Mouse (Mus musculus) liver, adult 2 months (tissue): ENCODE measurements at regions not wholly inside any gene's neighbourhood (a gene's known extent, or its start where the extent isn't known, plus 50 kb on each side); places are given as distances from the start of the nearest gene placed in this dataset.

ENCODE experiments used
- DNase-seq: peaks from one replicate; pipeline ENCODE4 v3.0.0-alpha.2; 2011; ENCODE audit warnings: low read depth, low spot score; ENCODE audit errors: extremely low read depth
- H3K27ac ChIP-seq: fragments of 200-500 bp; replicated peaks from 2 replicates; pipeline ENCODE4 v1.5.1; 2012; ENCODE audit warnings: low read depth, mild to moderate bottlenecking, control low read depth, inconsistent platforms, low read length; ENCODE audit not compliant: insufficient read depth
- H3K27me3 ChIP-seq: fragments of 200-500 bp; 2 replicates; pipeline ENCODE4 v1.6.1; 2012; ENCODE audit warnings: mild to moderate bottlenecking, moderate library complexity, low read length, inconsistent platforms; ENCODE audit not compliant: control insufficient read depth, insufficient read depth
- H3K36me3 ChIP-seq: fragments of 200-500 bp; 2 replicates; pipeline ENCODE4 v1.6.1; 2012; ENCODE audit warnings: low read length, inconsistent platforms; ENCODE audit not compliant: control insufficient read depth, insufficient read depth
- H3K4me1 ChIP-seq: fragments of 200-500 bp; 2 replicates; pipeline ENCODE4 v1.6.1; 2011; ENCODE audit warnings: low read length; ENCODE audit not compliant: control insufficient read depth, insufficient read depth
- H3K4me3 ChIP-seq: fragments of 200-500 bp; 2 replicates; pipeline ENCODE4 v1.5.1; 2011; ENCODE audit warnings: low read depth, mild to moderate bottlenecking, control low read depth, low read length, moderate library complexity; ENCODE audit not compliant: insufficient read depth
- H3K79me2 ChIP-seq: fragments of 200-500 bp; 2 replicates; pipeline ENCODE4 v1.6.1; 2012; ENCODE audit warnings: inconsistent platforms, mild to moderate bottlenecking, low read length, moderate library complexity; ENCODE audit not compliant: control insufficient read depth, insufficient read depth
- H3K9ac ChIP-seq: fragments of 200-500 bp; 2 replicates; pipeline ENCODE4 v1.6.1; 2012; ENCODE audit warnings: low read depth, mild to moderate bottlenecking, control low read depth, inconsistent platforms, low read length
- CTCF ChIP-seq: fragments of 200-500 bp; IDR thresholded peaks from 2 replicates; pipeline ENCODE4 v1.5.1; 2011; ENCODE audit warnings: low read depth, low read length, control low read depth
- POLR2A ChIP-seq: fragments of 200-500 bp; IDR thresholded peaks from 2 replicates; pipeline ENCODE4 v1.6.1; 2011; ENCODE audit warnings: low read length, control low read depth; ENCODE audit not compliant: insufficient read depth; ENCODE audit errors: extremely low read depth
- WGBS: fragments of 180-500 bp; shearing (Covaris S2); methylation state at CpG from one replicate; pipeline ENCODE4 v1.1.7; 2018; 5-methylcytosine and 5-hydroxymethylcytosine counted together

DNA sequence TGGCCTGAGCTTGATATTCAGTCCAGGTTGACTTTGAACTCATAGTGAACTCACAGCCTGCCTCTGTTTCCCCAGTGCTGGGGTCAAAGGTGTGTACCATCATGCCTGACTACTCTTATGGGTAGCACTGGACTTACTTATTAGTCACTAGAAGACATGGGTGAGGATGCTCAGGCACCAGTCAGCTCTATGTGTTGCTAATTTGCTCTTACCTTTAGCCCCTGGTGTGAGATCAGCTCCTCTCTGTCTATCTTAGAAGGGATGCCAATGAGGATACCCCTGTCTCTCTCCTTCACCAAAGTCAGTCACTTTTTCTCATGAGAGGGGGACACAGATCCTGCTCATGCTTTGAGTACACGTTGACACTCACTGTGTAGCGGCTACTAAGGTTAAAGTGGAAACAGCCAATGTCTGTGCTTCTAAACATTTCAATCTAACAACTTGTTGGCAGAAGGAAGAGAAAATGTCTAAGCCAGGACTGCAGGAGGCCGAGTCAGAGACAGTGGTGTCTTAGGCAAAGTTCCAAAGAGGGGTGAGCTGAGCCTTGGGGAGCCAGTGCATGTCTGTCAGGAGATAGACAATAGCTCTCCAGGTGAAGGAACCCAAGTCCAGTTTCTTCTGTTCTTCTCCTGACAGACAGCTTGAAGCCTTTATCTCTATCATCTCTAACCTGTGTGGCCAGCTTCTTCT, 78.2 kb upstream of the Mkln1 start:
- H3K4me3 ChIP-seq: no peak overlapping the region
- H3K4me1 ChIP-seq: peaks cover 41% of the 10 kb centered on the region
- no peaks in the 10 kb centered on the region for H3K36me3 ChIP-seq
- WGBS: 29% methylated on average over 3 of the region's 3 CpGs
- H3K79me2 ChIP-seq: no peaks in the 10 kb centered on the region; the same call in 1 of the 2 replicates
- no peak for TF ChIP-seq POLR2A
- no peak for TF ChIP-seq CTCF
- no peak overlapping the region for H3K9ac ChIP-seq
- H3K27ac ChIP-seq: peak overlapping the region; percentile 95
- peak; percentile 25 for DNase-seq
- H3K27me3 ChIP-seq: no peaks in the 10 kb centered on the region

GRCm38 (mm10) chr6:31321066-31321846, 77.3 kb upstream of the Mkln1 start:
- peak overlapping the region; percentile 31 for H3K9ac ChIP-seq
- WGBS: 12% methylated on average over 7 of the region's 7 CpGs
- peak; percentile 86 for DNase-seq

GRCm38 (mm10) chr6:31321902-31322301, 76.6 kb upstream of the Mkln1 start:
- H3K27me3 ChIP-seq: no peaks in the 10 kb centered on the region
- H3K36me3 ChIP-seq: no peaks in the 10 kb centered on the region
- peaks cover 39% of the 10 kb centered on the region for H3K4me1 ChIP-seq
- H3K27ac ChIP-seq: peak overlapping the region; percentile 48
- peak; percentile 94 for DNase-seq
- no peak overlapping the region for H3K4me3 ChIP-seq
- TF ChIP-seq CTCF: 0 out of 2 replicates have a peak, but pooled peaks have one; percentile 10
- no peak for TF ChIP-seq POLR2A
- peak overlapping the region; percentile 14; the same call in 1 of the 2 replicates for H3K9ac ChIP-seq
- WGBS: 9% methylated on average over 10 of the region's 10 CpGs
- no peaks in the 10 kb centered on the region; the same call in 1 of the 2 replicates for H3K79me2 ChIP-seq

More at GRCm38 (mm10) chr6:31321066-31321846, 77.3 kb upstream of the Mkln1 start:
- Histone ChIP-seq H3K4me1 (peaks cover 39% of the 10 kb centered on the region), H3K27me3 (no peaks in the 10 kb centered on the region), H3K27ac (peak overlapping the region; percentile 95), H3K36me3 (no peaks in the 10 kb centered on the region), H3K79me2 (no peaks in the 10 kb centered on the region; the same call in 1 of the 2 replicates), H3K4me3 (no peak overlapping the region)
- TF ChIP-seq POLR2A (no peak), CTCF (no peak)

GRCm38 (mm10) chr6:31323228-31324190, 75.0 kb upstream of the Mkln1 start:
- Histone ChIP-seq H3K4me1 (peaks cover 34% of the 10 kb centered on the region), H3K79me2 (no peaks in the 10 kb centered on the region; the same call in 1 of the 2 replicates), H3K27ac (no peak overlapping the region), H3K9ac (no peak overlapping the region), H3K4me3 (no peak overlapping the region), H3K27me3 (no peaks in the 10 kb centered on the region), H3K36me3 (no peaks in the 10 kb centered on the region)
- peak; percentile 58 for DNase-seq
- TF ChIP-seq POLR2A (no peak), CTCF (no peak)
- WGBS: 78% methylated on average over 9 of the region's 9 CpGs

DNA sequence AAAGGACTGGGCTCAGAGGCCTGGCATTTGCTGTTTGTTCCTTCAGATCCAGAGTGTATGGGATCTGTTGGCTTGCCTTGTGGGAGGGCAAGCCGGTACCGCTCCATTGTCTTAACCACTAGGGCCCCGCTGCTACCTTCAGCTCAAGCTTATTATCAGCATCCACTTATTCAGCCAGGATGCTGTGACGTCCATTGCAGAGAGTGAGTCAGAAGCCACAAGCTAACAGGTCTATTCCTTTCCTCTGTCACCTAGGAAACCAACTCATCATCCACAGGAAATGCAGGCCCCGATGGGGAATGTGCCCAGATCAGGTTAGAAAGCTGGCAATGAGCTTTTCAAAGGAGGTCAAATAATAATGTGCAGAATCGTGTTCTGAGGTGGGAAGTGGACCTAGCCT, 73.8 kb upstream of the Mkln1 start:
- DNase-seq: no peak
- Histone ChIP-seq H3K36me3 (no peaks in the 10 kb centered on the region), H3K4me3 (no peak overlapping the region), H3K4me1 (peaks cover 24% of the 10 kb centered on the region), H3K27ac (no peak overlapping the region), H3K9ac (no peak overlapping the region), H3K27me3 (no peaks in the 10 kb centered on the region), H3K79me2 (no peaks in the 10 kb centered on the region; the same call in 1 of the 2 replicates)
- 76% methylated on average over 6 of the region's 6 CpGs for WGBS
- TF ChIP-seq CTCF (no peak), POLR2A (no peak)
